Mouse (Mus musculus) limb, embryonic 11.5 days (tissue): Measurements from ENCODE around the gene Hpse2. TPM values are rescaled to one million over a fixed set of nuclear protein-coding genes. Genes with fewer than 3 reads are reported as not detected.

Source experiments
- ATAC-seq: fragments of 200-750 bp; cut with Nextera tagmentation; 2 replicates; pipeline ENCODE4 v1.8.0; 2017; ENCODE audit warnings: low read depth; ENCODE audit not compliant: insufficient number of reproducible peaks, low FRiP score, low TSS enrichment
- DNase-seq: peaks from one replicate; pipeline ENCODE4 v3.0.0-alpha.2; 2015; ENCODE audit warnings: low spot score
- H3K27ac ChIP-seq: fragments of 300-500 bp; sonication (generic); replicated peaks from 2 replicates; pipeline ENCODE4 v1.5.1; 2014; ENCODE audit warnings: low read depth, mild to moderate bottlenecking, low read length
- H3K27me3 ChIP-seq: fragments of 300-500 bp; sonication (generic); 2 replicates; pipeline ENCODE4 v1.6.1; 2014; ENCODE audit warnings: mild to moderate bottlenecking, low read length, mixed read lengths; ENCODE audit not compliant: control insufficient read depth, insufficient read depth
- H3K36me3 ChIP-seq: fragments of 300-500 bp; sonication (generic); 2 replicates; pipeline ENCODE4 v1.6.1; 2014; ENCODE audit warnings: mild to moderate bottlenecking, low read length, moderate library complexity, mixed read lengths; ENCODE audit not compliant: control insufficient read depth, insufficient read depth
- H3K4me1 ChIP-seq: fragments of 300-500 bp; sonication (generic); 2 replicates; pipeline ENCODE4 v1.6.1; 2014; ENCODE audit warnings: low read length, mixed read lengths; ENCODE audit not compliant: control insufficient read depth, insufficient read depth
- H3K4me2 ChIP-seq: fragments of 300-500 bp; sonication (generic); 2 replicates; pipeline ENCODE4 v1.6.1; 2014; ENCODE audit warnings: low read depth, mild to moderate bottlenecking, moderate library complexity; ENCODE audit not compliant: severe bottlenecking
- H3K4me3 ChIP-seq: fragments of 300-500 bp; sonication (generic); 2 replicates; pipeline ENCODE4 v1.5.1; 2014; ENCODE audit warnings: low read depth, low read length
- H3K9ac ChIP-seq: fragments of 300-500 bp; sonication (generic); 2 replicates; pipeline ENCODE4 v1.6.1; 2014; ENCODE audit warnings: mild to moderate bottlenecking, low read length
- H3K9me3 ChIP-seq: fragments of 300-500 bp; sonication (generic); 2 replicates; pipeline ENCODE4 v1.6.1; 2016; ENCODE audit warnings: low read length; ENCODE audit not compliant: control insufficient read depth
- WGBS: fragments of 180-500 bp; shearing (Covaris S2); extraction: QIAGEN DNeasy Blood & Tissue Kit; methylation state at CpG from one replicate; pipeline ENCODE4 v1.1.7; 2014; 5-methylcytosine and 5-hydroxymethylcytosine counted together
- polyA plus RNA-seq: library from polyadenylated mRNA; unstranded; fragments of >200 nt; fragmentation: Nextera tagmentation; extraction: Ambion mirVana; gene quantifications from 2 replicates; pipeline ENCODE4 v1.2.1, GENCODE M21; 2014

The Hpse2 gene
- polyA plus RNA-seq, 1 experiment from 2014 or later, result 5.8 TPM

- 83% methylated on average over 3 of the region's 3 CpGs for WGBS
- Histone ChIP-seq H3K27me3 (no peaks in the 10 kb centered on the region), H3K9me3 (no peaks in the 10 kb centered on the region), H3K4me1 (no peaks in the 10 kb centered on the region), H3K4me2 (no peak overlapping the region), H3K27ac (no peak overlapping the region), H3K4me3 (no peak overlapping the region), H3K36me3 (no peaks in the 10 kb centered on the region), H3K9ac (no peak overlapping the region)
- no peak for ATAC-seq
- no peak for DNase-seq
Observed at GRCm38 (mm10) chr19:43141646-43142045, 246.5 kb downstream of the Hpse2 start.

GRCm38 (mm10) chr19:43109796-43110195, 278.4 kb downstream of the Hpse2 start:
- no peak overlapping the region for H3K9ac ChIP-seq
- H3K27ac ChIP-seq, result no peak overlapping the region
- H3K4me2 ChIP-seq, result no peak overlapping the region
- H3K36me3 ChIP-seq, result no peaks in the 10 kb centered on the region
- H3K9me3 ChIP-seq, result no peaks in the 10 kb centered on the region
- H3K27me3 ChIP-seq, result no peaks in the 10 kb centered on the region
- ATAC-seq, result no peak
- no peak for DNase-seq
- H3K4me3 ChIP-seq, result no peak overlapping the region
- WGBS, result 90% methylated on average over 4 of the region's 4 CpGs
- H3K4me1 ChIP-seq, result no peaks in the 10 kb centered on the region

- no peaks in the 10 kb centered on the region for H3K27me3 ChIP-seq
- 85% methylated on average over 2 of the region's 2 CpGs for WGBS
- no peaks in the 10 kb centered on the region for H3K9me3 ChIP-seq
- DNase-seq, result no peak
- H3K9ac ChIP-seq, result no peak overlapping the region
- ATAC-seq, result no peak
- H3K36me3 ChIP-seq, result no peaks in the 10 kb centered on the region
- no peak overlapping the region for H3K4me2 ChIP-seq
- no peaks in the 10 kb centered on the region for H3K4me1 ChIP-seq
- no peak overlapping the region for H3K4me3 ChIP-seq
- H3K27ac ChIP-seq, result no peak overlapping the region
Observed at GRCm38 (mm10) chr19:43096915-43097314, 291.2 kb downstream of the Hpse2 start.

GRCm38 (mm10) chr19:43087216-43087615, 300.9 kb downstream of the Hpse2 start:
- no peak overlapping the region for H3K9ac ChIP-seq
- no peak overlapping the region for H3K27ac ChIP-seq
- H3K36me3 ChIP-seq, result no peaks in the 10 kb centered on the region
- 92% methylated on average over 3 of the region's 3 CpGs for WGBS
- H3K27me3 ChIP-seq, result no peaks in the 10 kb centered on the region
- DNase-seq (no peak), ATAC-seq (no peak)
- H3K4me2 ChIP-seq, result no peak overlapping the region
- H3K4me3 ChIP-seq, result no peak overlapping the region
- no peaks in the 10 kb centered on the region for H3K9me3 ChIP-seq
- no peaks in the 10 kb centered on the region for H3K4me1 ChIP-seq

GRCm38 (mm10) chr19:43064155-43064554, 324.0 kb downstream of the Hpse2 start:
- Histone ChIP-seq H3K9ac (no peak overlapping the region), H3K27me3 (no peaks in the 10 kb centered on the region), H3K4me3 (no peak overlapping the region), H3K4me1 (no peaks in the 10 kb centered on the region), H3K27ac (no peak overlapping the region), H3K4me2 (no peak overlapping the region), H3K36me3 (no peaks in the 10 kb centered on the region), H3K9me3 (no peaks in the 10 kb centered on the region)
- ATAC-seq (no peak), DNase-seq (no peak)
- 73% methylated on average over 2 of the region's 2 CpGs for WGBS

- Histone ChIP-seq H3K9ac (no peak overlapping the region), H3K4me1 (peaks cover 2% of the 10 kb centered on the region; the same call in 1 of the 2 replicates), H3K4me2 (no peak overlapping the region), H3K27ac (no peak overlapping the region), H3K36me3 (no peaks in the 10 kb centered on the region), H3K9me3 (no peaks in the 10 kb centered on the region), H3K4me3 (no peak overlapping the region), H3K27me3 (no peaks in the 10 kb centered on the region)
- DNase-seq (no peak), ATAC-seq (no peak)
- WGBS, result 44% methylated on average over 4 of the region's 4 CpGs
Observed at GRCm38 (mm10) chr19:43044506-43044905, 343.6 kb downstream of the Hpse2 start.

- 85% methylated on average over 2 of the region's 2 CpGs for WGBS
- H3K9ac ChIP-seq, result no peak overlapping the region
- DNase-seq, result no peak
- H3K4me2 ChIP-seq, result no peak overlapping the region
- H3K27me3 ChIP-seq, result no peaks in the 10 kb centered on the region
- H3K9me3 ChIP-seq, result no peaks in the 10 kb centered on the region
- H3K27ac ChIP-seq, result no peak overlapping the region
- no peaks in the 10 kb centered on the region for H3K36me3 ChIP-seq
- ATAC-seq, result no peak
- no peak overlapping the region for H3K4me3 ChIP-seq
- H3K4me1 ChIP-seq, result peaks cover 2% of the 10 kb centered on the region; the same call in 1 of the 2 replicates
Observed at GRCm38 (mm10) chr19:43042721-43043120, 345.4 kb downstream of the Hpse2 start.

GRCm38 (mm10) chr19:43042211-43042610, 345.9 kb downstream of the Hpse2 start:
- no peak for ATAC-seq
- Histone ChIP-seq H3K27me3 (no peaks in the 10 kb centered on the region), H3K36me3 (no peaks in the 10 kb centered on the region), H3K4me3 (no peak overlapping the region), H3K9ac (no peak overlapping the region), H3K4me2 (no peak overlapping the region), H3K27ac (no peak overlapping the region), H3K9me3 (no peaks in the 10 kb centered on the region), H3K4me1 (peaks cover 2% of the 10 kb centered on the region; the same call in 1 of the 2 replicates)
- no peak for DNase-seq
- WGBS, result 87% methylated on average over 2 of the region's 2 CpGs

GRCm38 (mm10) chr19:43036381-43036780, 351.8 kb downstream of the Hpse2 start:
- Histone ChIP-seq H3K36me3 (no peaks in the 10 kb centered on the region), H3K27me3 (no peaks in the 10 kb centered on the region), H3K27ac (no peak overlapping the region), H3K9ac (no peak overlapping the region), H3K4me3 (no peak overlapping the region), H3K9me3 (no peaks in the 10 kb centered on the region), H3K4me2 (no peak overlapping the region), H3K4me1 (no peaks in the 10 kb centered on the region)
- DNase-seq (no peak), ATAC-seq (no peak)
- 60% methylated on average over 4 of the region's 4 CpGs for WGBS
